Mouse (Mus musculus): ENCODE measurements around the gene Psat1. TPM values are rescaled to one million over a fixed set of nuclear protein-coding genes. Genes with fewer than 3 reads are reported as not detected.

The Psat1 gene
- polyA plus RNA-seq, 1 experiment from 2014 or later: 105 TPM

DNA sequence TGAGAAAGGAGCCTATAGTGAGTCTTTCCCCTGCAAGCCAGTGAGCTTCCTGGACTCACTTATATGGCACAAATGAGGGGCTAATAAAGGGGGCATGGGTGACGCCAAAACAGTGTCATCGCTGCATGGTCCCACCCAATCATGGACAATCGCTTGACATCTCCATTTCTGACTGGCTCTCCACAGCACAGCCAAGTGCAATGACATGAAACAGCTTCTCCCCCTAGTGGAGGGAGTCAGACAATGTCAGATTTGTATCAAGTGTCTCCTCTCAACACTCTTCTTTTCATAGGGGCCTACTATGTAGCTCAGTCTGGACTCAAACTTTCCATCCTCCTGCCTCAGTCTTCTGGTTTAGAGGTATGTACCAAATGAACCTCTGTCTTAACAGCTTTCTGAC is 17.9 kb upstream of the Psat1 start:
- no peak overlapping the region for H3K4me3 ChIP-seq (ENCODE audit: low read depth, low read length)
- no peaks in the 10 kb centered on the region for H3K4me1 ChIP-seq (ENCODE audit: control insufficient read depth, insufficient read depth, low read length)
- H3K36me3 ChIP-seq (ENCODE audit: control insufficient read depth, insufficient read depth, low read length): peaks cover 9% of the 10 kb centered on the region
- H3K9me3 ChIP-seq (ENCODE audit: control insufficient read depth, low read length): no peaks in the 10 kb centered on the region
- no peak overlapping the region for H3K27ac ChIP-seq (ENCODE audit: low read depth, low read length)
- H3K27me3 ChIP-seq (ENCODE audit: control insufficient read depth, insufficient read depth, low read length): no peaks in the 10 kb centered on the region
- H3K4me2 ChIP-seq: no peak overlapping the region
- ATAC-seq (ENCODE audit: low FRiP score): peak; percentile 69
- no peak overlapping the region for H3K9ac ChIP-seq (ENCODE audit: low read length)
- WGBS: 69% methylated on average over 3 of the region's 3 CpGs
- DNase-seq (ENCODE audit: low spot score, missing footprints): peak; percentile 84

GRCm38 (mm10) chr19:15964533-15964932 is 17.4 kb upstream of the Psat1 start:
- Histone ChIP-seq H3K27me3 (ENCODE audit: control insufficient read depth, insufficient read depth, low read length) (no peaks in the 10 kb centered on the region), H3K27ac (ENCODE audit: low read depth, low read length) (no peak overlapping the region), H3K4me3 (ENCODE audit: low read depth, low read length) (no peak overlapping the region), H3K4me1 (ENCODE audit: control insufficient read depth, insufficient read depth, low read length) (no peaks in the 10 kb centered on the region), H3K36me3 (ENCODE audit: control insufficient read depth, insufficient read depth, low read length) (peaks cover 9% of the 10 kb centered on the region), H3K9me3 (ENCODE audit: control insufficient read depth, low read length) (no peaks in the 10 kb centered on the region), H3K9ac (ENCODE audit: low read length) (no peak overlapping the region), H3K4me2 (no peak overlapping the region)
- ATAC-seq (ENCODE audit: low FRiP score) (no peak), DNase-seq (ENCODE audit: low spot score, missing footprints) (no peak)
- whole genome bisulfite sequencing: 95% methylated on average over 7 of the region's 7 CpGs

DNA sequence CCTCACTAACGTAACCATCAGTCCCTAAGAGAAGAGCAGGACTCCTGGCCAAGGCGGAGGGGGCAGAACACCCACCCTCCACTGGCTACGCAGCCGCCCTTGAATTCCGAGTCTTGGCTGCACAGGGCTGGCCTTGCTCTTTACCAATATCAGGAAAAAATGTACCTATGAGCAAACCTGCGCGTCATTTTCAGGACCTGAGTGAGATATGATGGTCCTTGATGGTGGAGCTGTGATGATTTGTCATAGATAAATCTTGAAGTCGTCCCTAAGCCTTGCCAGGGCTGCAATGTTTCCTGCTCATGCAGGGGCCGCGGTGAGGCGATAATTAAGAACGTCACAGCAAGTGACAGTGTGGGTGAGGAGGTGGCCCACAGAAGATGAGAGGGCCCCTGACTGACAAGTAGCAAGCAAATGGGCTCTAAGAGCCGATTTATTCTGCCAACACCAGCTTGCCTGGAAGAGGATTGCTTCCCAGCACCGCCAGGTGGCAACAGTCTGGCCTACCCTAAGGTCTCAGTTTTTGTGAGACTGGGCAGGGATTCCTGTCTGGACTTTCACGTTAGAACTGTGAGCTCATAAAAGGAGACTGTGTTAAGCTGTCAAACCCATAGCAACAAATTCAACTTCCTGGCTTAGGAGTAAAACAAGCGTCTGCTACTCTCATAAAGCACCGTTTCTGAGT is 16.0 kb upstream of the Psat1 start:
- Histone ChIP-seq H3K27ac (ENCODE audit: low read depth, low read length) (no peak overlapping the region), H3K9ac (ENCODE audit: low read length) (no peak overlapping the region), H3K4me2 (no peak overlapping the region), H3K27me3 (ENCODE audit: control insufficient read depth, insufficient read depth, low read length) (no peaks in the 10 kb centered on the region), H3K36me3 (ENCODE audit: control insufficient read depth, insufficient read depth, low read length) (peaks cover 16% of the 10 kb centered on the region), H3K9me3 (ENCODE audit: control insufficient read depth, low read length) (no peaks in the 10 kb centered on the region), H3K4me3 (ENCODE audit: low read depth, low read length) (no peak overlapping the region), H3K4me1 (ENCODE audit: control insufficient read depth, insufficient read depth, low read length) (no peaks in the 10 kb centered on the region)
- DNase-seq (ENCODE audit: low spot score, missing footprints) (no peak), ATAC-seq (ENCODE audit: low FRiP score) (no peak)
- WGBS: 92% methylated on average over 17 of the region's 17 CpGs

DNA sequence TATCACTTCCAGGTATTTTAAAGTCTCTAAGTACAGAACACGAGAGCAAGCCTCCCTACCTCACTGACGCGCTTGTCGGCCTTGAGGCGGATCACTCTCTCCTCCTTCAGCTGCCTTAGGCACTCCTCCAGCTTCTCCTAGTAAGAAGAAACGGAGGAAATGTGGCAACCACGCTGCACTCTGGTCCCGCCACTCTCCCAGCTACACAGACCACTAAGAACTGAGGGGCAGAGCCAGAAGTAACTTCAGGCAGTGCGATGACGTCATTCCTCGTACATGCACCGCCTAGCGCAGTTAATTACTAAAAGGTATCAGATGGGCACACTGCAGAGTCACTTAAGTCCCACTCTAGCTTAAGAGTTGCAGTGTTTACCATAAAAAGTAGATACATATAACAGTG is 15.2 kb upstream of the Psat1 start:
- Histone ChIP-seq H3K27ac (ENCODE audit: low read depth, low read length) (no peak overlapping the region), H3K4me2 (no peak overlapping the region), H3K4me1 (ENCODE audit: control insufficient read depth, insufficient read depth, low read length) (no peaks in the 10 kb centered on the region), H3K36me3 (ENCODE audit: control insufficient read depth, insufficient read depth, low read length) (peaks cover 16% of the 10 kb centered on the region), H3K9me3 (ENCODE audit: control insufficient read depth, low read length) (no peaks in the 10 kb centered on the region), H3K4me3 (ENCODE audit: low read depth, low read length) (no peak overlapping the region), H3K9ac (ENCODE audit: low read length) (no peak overlapping the region), H3K27me3 (ENCODE audit: control insufficient read depth, insufficient read depth, low read length) (no peaks in the 10 kb centered on the region)
- DNase-seq (ENCODE audit: low spot score, missing footprints) (no peak), ATAC-seq (ENCODE audit: low FRiP score) (no peak)
- 92% methylated on average over 13 of the region's 13 CpGs for whole genome bisulfite sequencing

GRCm38 (mm10) chr19:15950225-15950624 is 3.1 kb upstream of the Psat1 start:
- ATAC-seq (ENCODE audit: low FRiP score): no peak
- Histone ChIP-seq H3K9ac (ENCODE audit: low read length) (no peak overlapping the region), H3K36me3 (ENCODE audit: control insufficient read depth, insufficient read depth, low read length) (peaks cover 6% of the 10 kb centered on the region), H3K4me3 (ENCODE audit: low read depth, low read length) (no peak overlapping the region), H3K9me3 (ENCODE audit: control insufficient read depth, low read length) (no peaks in the 10 kb centered on the region), H3K27me3 (ENCODE audit: control insufficient read depth, insufficient read depth, low read length) (no peaks in the 10 kb centered on the region), H3K4me2 (no peak overlapping the region), H3K4me1 (ENCODE audit: control insufficient read depth, insufficient read depth, low read length) (no peaks in the 10 kb centered on the region), H3K27ac (ENCODE audit: low read depth, low read length) (no peak overlapping the region)
- WGBS: 95% methylated on average over 3 of the region's 3 CpGs
- no peak for DNase-seq (ENCODE audit: low spot score, missing footprints)

DNA sequence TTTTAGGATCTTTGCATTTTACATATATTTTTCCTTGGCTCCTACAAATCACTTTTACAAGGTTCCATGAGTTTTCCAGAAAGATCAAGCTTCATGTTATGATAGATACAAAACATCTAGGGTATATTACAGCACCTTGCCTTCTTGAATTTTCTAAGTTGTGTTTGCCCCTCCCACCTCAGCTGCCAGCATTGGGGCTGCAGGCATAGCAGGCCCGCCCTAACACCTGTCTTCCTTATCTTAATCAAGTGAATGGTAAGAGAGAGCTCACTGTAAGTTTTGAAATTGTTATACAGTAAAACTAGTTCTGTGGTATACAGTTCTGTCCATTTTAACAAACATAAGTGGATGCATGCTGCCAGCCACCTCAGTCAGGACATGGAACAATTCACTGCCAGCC is 1.7 kb upstream of the Psat1 start:
- no peak overlapping the region for H3K9ac ChIP-seq (ENCODE audit: low read length)
- 78% methylated on average over 1 of the region's 1 CpGs for WGBS
- H3K4me1 ChIP-seq (ENCODE audit: control insufficient read depth, insufficient read depth, low read length): no peaks in the 10 kb centered on the region
- no peaks in the 10 kb centered on the region for H3K36me3 ChIP-seq (ENCODE audit: control insufficient read depth, insufficient read depth, low read length)
- H3K27me3 ChIP-seq (ENCODE audit: control insufficient read depth, insufficient read depth, low read length): no peaks in the 10 kb centered on the region
- no peak overlapping the region for H3K4me2 ChIP-seq
- no peak overlapping the region for H3K4me3 ChIP-seq (ENCODE audit: low read depth, low read length)
- H3K9me3 ChIP-seq (ENCODE audit: control insufficient read depth, low read length): no peaks in the 10 kb centered on the region
- ATAC-seq (ENCODE audit: low FRiP score) (no peak), DNase-seq (ENCODE audit: low spot score, missing footprints) (no peak)
- no peak overlapping the region for H3K27ac ChIP-seq (ENCODE audit: low read depth, low read length)

- DNase-seq (ENCODE audit: low spot score, missing footprints) (no peak), ATAC-seq (ENCODE audit: low FRiP score) (no peak)
- Histone ChIP-seq H3K27me3 (ENCODE audit: control insufficient read depth, insufficient read depth, low read length) (no peaks in the 10 kb centered on the region), H3K27ac (ENCODE audit: low read depth, low read length) (no peak overlapping the region), H3K4me2 (no peak overlapping the region), H3K4me1 (ENCODE audit: control insufficient read depth, insufficient read depth, low read length) (no peaks in the 10 kb centered on the region), H3K9ac (ENCODE audit: low read length) (no peak overlapping the region), H3K9me3 (ENCODE audit: control insufficient read depth, low read length) (no peaks in the 10 kb centered on the region), H3K4me3 (ENCODE audit: low read depth, low read length) (no peak overlapping the region), H3K36me3 (ENCODE audit: control insufficient read depth, insufficient read depth, low read length) (no peaks in the 10 kb centered on the region)
- 91% methylated on average over 7 of the region's 7 CpGs for WGBS
These were observed 1.3 kb upstream of the Psat1 start for GRCm38 (mm10) chr19:15948426-15948825.

- H3K4me3 ChIP-seq (ENCODE audit: low read depth, low read length): no peak overlapping the region
- DNase-seq (ENCODE audit: low spot score, missing footprints) (no peak), ATAC-seq (ENCODE audit: low FRiP score) (no peak)
- WGBS: 67% methylated on average over 10 of the region's 10 CpGs
- no peak overlapping the region for H3K4me2 ChIP-seq
- H3K9ac ChIP-seq (ENCODE audit: low read length): no peak overlapping the region
- H3K36me3 ChIP-seq (ENCODE audit: control insufficient read depth, insufficient read depth, low read length): no peaks in the 10 kb centered on the region
- no peak overlapping the region for H3K27ac ChIP-seq (ENCODE audit: low read depth, low read length)
- H3K9me3 ChIP-seq (ENCODE audit: control insufficient read depth, low read length): no peaks in the 10 kb centered on the region
- H3K27me3 ChIP-seq (ENCODE audit: control insufficient read depth, insufficient read depth, low read length): no peaks in the 10 kb centered on the region
- no peaks in the 10 kb centered on the region for H3K4me1 ChIP-seq (ENCODE audit: control insufficient read depth, insufficient read depth, low read length)
These were observed 474 bp downstream of the Psat1 start for GRCm38 (mm10) chr19:15946663-15947062.

DNA sequence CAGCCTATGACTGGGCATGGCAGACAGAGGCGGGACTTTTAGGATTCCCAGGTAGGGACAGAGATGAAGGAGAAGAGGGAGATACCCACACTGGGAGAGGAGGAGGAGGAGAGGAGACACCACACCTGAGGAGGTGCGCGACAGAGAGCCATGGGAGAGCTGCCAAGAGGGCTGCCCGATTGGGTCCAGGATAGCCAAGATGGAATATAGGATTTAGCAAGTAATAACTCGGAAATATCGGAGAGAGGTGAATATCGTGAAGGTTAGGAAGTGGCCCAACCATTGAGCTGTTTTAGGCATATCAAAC is 4.1 kb downstream of the Psat1 start:
- Histone ChIP-seq H3K9ac (ENCODE audit: low read length) (no peak overlapping the region), H3K27ac (ENCODE audit: low read depth, low read length) (no peak overlapping the region), H3K27me3 (ENCODE audit: control insufficient read depth, insufficient read depth, low read length) (no peaks in the 10 kb centered on the region), H3K4me1 (ENCODE audit: control insufficient read depth, insufficient read depth, low read length) (no peaks in the 10 kb centered on the region), H3K9me3 (ENCODE audit: control insufficient read depth, low read length) (no peaks in the 10 kb centered on the region), H3K4me3 (ENCODE audit: low read depth, low read length) (no peak overlapping the region), H3K4me2 (no peak overlapping the region), H3K36me3 (ENCODE audit: control insufficient read depth, insufficient read depth, low read length) (no peaks in the 10 kb centered on the region)
- WGBS: 76% methylated on average over 7 of the region's 7 CpGs
- no peak for DNase-seq (ENCODE audit: low spot score, missing footprints)
- no peak for ATAC-seq (ENCODE audit: low FRiP score)
